Mouse (Mus musculus) stomach, embryonic 15.5 days (tissue): ENCODE results near the gene Gm7247. TPM values are rescaled to one million over a fixed set of nuclear protein-coding genes. Genes with fewer than 3 reads are reported as not detected.
"Not testable (repeated sequence)": the region's sequence is repeated elsewhere in the genome, so short reads cannot be mapped to it uniquely, and the experiment has no call there.

Source experiments
- ATAC-seq: fragments of 200-750 bp; cut with Nextera tagmentation; 2 replicates; pipeline ENCODE4 v1.8.0; 2017; ENCODE audit warnings: low read depth, moderate number of reproducible peaks, moderate TSS enrichment; ENCODE audit not compliant: insufficient read depth, low FRiP score
- H3K27ac ChIP-seq: fragments of 300-500 bp; sonication (generic); 2 replicates; pipeline ENCODE4 v1.5.1; 2015; ENCODE audit warnings: mild to moderate bottlenecking, inconsistent platforms
- H3K27me3 ChIP-seq: fragments of 300-500 bp; sonication (generic); replicated peaks from 2 replicates; pipeline ENCODE4 v1.6.1; 2015; ENCODE audit warnings: inconsistent platforms
- H3K36me3 ChIP-seq: fragments of 300-500 bp; sonication (generic); 2 replicates; pipeline ENCODE4 v1.6.1; 2015; ENCODE audit warnings: inconsistent platforms
- H3K4me1 ChIP-seq: fragments of 300-500 bp; sonication (generic); 2 replicates; pipeline ENCODE4 v1.6.1; 2015; ENCODE audit warnings: inconsistent platforms
- H3K4me2 ChIP-seq: fragments of 300-500 bp; sonication (generic); 2 replicates; pipeline ENCODE4 v1.6.1; 2015; ENCODE audit warnings: mild to moderate bottlenecking, inconsistent platforms
- H3K4me3 ChIP-seq: fragments of 300-500 bp; sonication (generic); replicated peaks from 2 replicates; pipeline ENCODE4 v1.5.1; 2015; ENCODE audit warnings: inconsistent platforms
- H3K9ac ChIP-seq: fragments of 300-500 bp; sonication (generic); 2 replicates; pipeline ENCODE4 v1.6.1; 2015; ENCODE audit warnings: inconsistent platforms
- H3K9me3 ChIP-seq: fragments of 300-500 bp; sonication (generic); 2 replicates; pipeline ENCODE4 v1.6.1; 2016; ENCODE audit warnings: inconsistent platforms
- WGBS: fragments of 180-500 bp; shearing (Covaris S2); methylation state at CpG from one replicate; pipeline ENCODE4 v1.1.7; 2015; 5-methylcytosine and 5-hydroxymethylcytosine counted together
- polyA plus RNA-seq: library from polyadenylated mRNA; unstranded; fragments of >200 nt; fragmentation: Nextera tagmentation; extraction: Ambion mirVana; gene quantifications from 2 replicates; pipeline ENCODE4 v1.2.1, GENCODE M21; 2015

Gene Gm7247
- polyA plus RNA-seq, 1 experiment from 2014 or later, result not detected

DNA sequence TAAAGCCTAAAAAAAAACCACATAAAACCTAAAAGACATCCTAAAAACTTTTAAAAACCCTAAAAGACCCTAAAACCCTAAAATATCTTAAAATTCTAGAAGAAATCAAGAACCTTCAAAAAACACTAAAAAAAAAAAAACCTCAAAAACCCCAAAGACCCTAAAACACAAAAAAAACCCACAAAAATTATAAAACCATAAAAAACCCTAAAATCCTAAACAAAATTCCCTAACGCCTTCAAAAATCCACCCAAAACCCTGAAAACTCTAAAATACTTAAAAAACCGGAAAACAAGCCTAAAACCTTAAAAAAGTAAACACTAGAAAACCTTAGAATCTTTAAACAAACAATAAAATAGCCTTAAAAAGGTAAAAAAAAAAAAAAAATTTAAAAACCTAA is 136.4 kb downstream of the Gm7247 start:
- WGBS, result 88% methylated on average over 2 of the region's 2 CpGs
- no peak for ATAC-seq
- Histone ChIP-seq H3K36me3 (no peaks in the 10 kb centered on the region), H3K4me1 (no peaks in the 10 kb centered on the region), H3K9ac (no peak overlapping the region), H3K9me3 (no peaks in the 10 kb centered on the region), H3K4me2 (no peak overlapping the region), H3K4me3 (no peak overlapping the region), H3K27ac (no peak overlapping the region), H3K27me3 (no peaks in the 10 kb centered on the region)

DNA sequence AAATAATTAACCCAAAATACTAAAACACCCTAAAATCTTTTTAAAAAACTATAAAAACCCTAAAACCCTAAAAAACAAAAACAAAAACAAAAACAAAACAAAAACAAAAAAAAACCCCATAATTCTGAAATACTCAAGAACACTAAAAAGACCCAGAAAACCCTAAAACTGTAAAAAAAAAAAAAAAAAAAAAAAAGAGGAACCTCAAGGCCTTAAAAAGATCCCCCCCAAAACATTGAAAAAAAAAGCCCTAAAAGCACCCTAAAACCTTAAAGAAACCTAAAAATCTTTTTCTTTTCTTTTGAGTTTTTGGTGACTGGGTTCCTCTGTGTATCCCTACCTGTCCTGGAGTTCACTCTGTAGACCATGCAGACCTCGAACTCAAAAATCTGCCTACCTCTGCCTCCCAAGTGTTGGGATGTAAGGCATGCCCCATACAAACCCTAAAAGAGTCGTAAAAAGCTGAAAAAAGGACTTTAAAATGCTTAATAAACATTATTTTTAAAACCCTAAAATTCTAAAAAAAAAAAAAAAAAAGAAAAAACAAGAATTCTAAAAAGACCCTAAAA is 138.2 kb downstream of the Gm7247 start:
- Histone ChIP-seq H3K27me3 (no peaks in the 10 kb centered on the region), H3K36me3 (no peaks in the 10 kb centered on the region), H3K4me2 (no peak overlapping the region), H3K4me1 (no peaks in the 10 kb centered on the region), H3K9ac (no peak overlapping the region), H3K27ac (no peak overlapping the region), H3K4me3 (no peak overlapping the region), H3K9me3 (no peaks in the 10 kb centered on the region)
- 81% methylated on average over 2 of the region's 2 CpGs for WGBS
- no peak for ATAC-seq

DNA sequence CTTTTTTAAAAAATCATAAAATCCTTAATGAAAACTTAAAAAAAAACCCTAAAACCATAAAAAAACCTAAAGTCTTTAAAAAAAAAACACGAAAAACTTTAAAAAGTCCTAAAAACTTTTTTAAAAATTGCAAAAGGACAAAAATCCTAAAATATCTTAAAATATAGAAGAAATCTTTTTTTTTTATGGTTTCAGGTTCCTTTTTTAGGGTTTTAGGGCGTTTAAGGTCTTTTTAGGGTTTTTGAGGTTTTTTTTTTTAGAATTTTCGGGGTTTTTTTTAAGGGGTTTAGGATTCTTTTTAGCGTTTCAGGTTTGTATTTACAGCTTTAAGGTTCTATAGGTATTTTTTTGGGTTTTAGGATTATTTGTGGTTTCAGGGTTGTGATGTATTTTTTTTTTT is 138.9 kb downstream of the Gm7247 start:
- no peaks in the 10 kb centered on the region for H3K36me3 ChIP-seq
- no peak overlapping the region for H3K4me3 ChIP-seq
- ATAC-seq, result no peak
- no peaks in the 10 kb centered on the region for H3K9me3 ChIP-seq
- no peak overlapping the region for H3K4me2 ChIP-seq
- H3K27me3 ChIP-seq, result no peaks in the 10 kb centered on the region
- no peak overlapping the region for H3K27ac ChIP-seq
- no peaks in the 10 kb centered on the region for H3K4me1 ChIP-seq
- WGBS, result 90% methylated on average over 4 of the region's 4 CpGs
- H3K9ac ChIP-seq, result no peak overlapping the region

DNA sequence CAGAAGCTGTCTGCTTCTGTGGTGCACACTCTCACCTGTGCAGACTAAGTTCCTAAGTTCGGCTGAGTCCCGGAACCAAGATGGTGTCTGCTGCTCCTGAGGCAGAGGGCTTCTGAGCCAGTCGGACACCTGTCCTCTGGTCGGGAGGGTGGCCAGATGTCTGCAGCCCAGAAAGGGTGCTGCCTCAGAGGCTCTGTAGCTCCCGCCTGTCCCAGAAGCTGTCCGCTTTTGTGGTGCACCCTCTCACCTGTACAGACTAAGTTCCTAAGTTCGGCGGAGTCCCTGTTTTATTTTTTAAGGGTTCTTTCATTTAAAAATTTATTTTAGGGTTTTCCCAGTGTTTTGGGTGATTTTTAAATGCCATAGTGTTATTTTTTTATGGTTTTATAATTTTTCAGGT is 145.9 kb downstream of the Gm7247 start:
- H3K27me3 ChIP-seq, result no peaks in the 10 kb centered on the region
- H3K9ac ChIP-seq, result no peak overlapping the region
- H3K4me1 ChIP-seq, result no peaks in the 10 kb centered on the region
- no peak overlapping the region for H3K4me3 ChIP-seq
- 95% methylated on average over 8 of the region's 8 CpGs for WGBS
- ATAC-seq, result no peak
- H3K9me3 ChIP-seq, result no peaks in the 10 kb centered on the region
- H3K36me3 ChIP-seq, result no peaks in the 10 kb centered on the region
- no peak overlapping the region for H3K4me2 ChIP-seq
- no peak overlapping the region for H3K27ac ChIP-seq

DNA sequence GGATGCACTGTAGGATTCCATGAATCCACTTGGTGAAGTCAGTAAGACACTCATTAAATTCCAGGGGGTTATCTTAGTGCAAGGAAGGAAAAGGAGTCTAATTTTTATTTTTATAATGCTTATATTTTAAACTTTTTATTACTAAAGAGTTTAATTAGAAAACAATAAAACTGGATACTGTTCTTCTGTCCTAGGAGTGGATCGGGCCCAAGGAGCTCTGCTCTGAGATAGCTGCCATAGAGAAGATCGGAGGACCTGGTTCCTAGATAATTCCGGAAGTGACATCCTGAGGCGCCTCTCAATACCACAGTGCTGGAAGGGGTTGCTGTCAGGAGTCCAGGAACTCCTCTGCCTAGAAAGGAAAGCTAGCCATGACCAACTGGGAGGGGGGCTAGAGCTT is 190.9 kb downstream of the Gm7247 start, which contains the start of gene Gm5622:
Gene Gm5622 (plus strand): TSS at position 301 of the 400 bp plus-strand sequence.
- no peak for ATAC-seq
- no peak within 1 kb of the TSS for H3K27ac ChIP-seq
- no peak within 1 kb of the TSS for H3K4me2 ChIP-seq
- no peaks in the 10 kb centered on the region for H3K27me3 ChIP-seq
- no peaks in the 10 kb centered on the region for H3K4me1 ChIP-seq
- H3K36me3 ChIP-seq, result no peaks in the 10 kb centered on the region
- no peak within 1 kb of the TSS for H3K9ac ChIP-seq
- no peaks in the 10 kb centered on the region for H3K9me3 ChIP-seq
- WGBS, result 91% methylated on average over 4 of the region's 4 CpGs
- H3K4me3 ChIP-seq, result no peak within 1 kb of the TSS

DNA sequence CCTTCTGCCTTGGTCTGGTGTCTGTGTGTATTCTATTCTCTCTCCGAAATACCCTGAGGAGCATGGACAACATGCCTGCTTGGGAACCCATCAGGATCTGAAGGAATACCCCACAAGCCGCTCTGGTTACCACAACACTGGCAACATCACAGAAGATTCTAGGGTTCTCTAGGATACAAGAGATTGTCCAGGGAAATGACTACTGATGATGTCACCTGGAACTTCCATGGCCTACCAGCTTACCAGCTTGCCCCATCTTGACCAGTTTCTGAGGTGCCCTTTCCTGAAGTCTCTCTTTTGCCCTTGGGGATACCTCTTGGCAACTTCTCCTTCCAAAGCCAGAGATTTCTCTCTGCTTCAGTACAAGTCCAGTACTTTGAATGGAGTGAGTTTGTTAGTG is 212.4 kb downstream of the Gm7247 start, which contains the start of gene Gm17175:
Gene Gm17175 (minus strand): TSS at position 101 of the 400 bp plus-strand sequence.
- not testable (repeated sequence) for H3K36me3 ChIP-seq, H3K4me2 ChIP-seq, H3K4me3 ChIP-seq, H3K27me3 ChIP-seq, H3K4me1 ChIP-seq, ATAC-seq, H3K9ac ChIP-seq, H3K27ac ChIP-seq, H3K9me3 ChIP-seq
- 94% methylated on average over 2 of the region's 2 CpGs for WGBS

DNA sequence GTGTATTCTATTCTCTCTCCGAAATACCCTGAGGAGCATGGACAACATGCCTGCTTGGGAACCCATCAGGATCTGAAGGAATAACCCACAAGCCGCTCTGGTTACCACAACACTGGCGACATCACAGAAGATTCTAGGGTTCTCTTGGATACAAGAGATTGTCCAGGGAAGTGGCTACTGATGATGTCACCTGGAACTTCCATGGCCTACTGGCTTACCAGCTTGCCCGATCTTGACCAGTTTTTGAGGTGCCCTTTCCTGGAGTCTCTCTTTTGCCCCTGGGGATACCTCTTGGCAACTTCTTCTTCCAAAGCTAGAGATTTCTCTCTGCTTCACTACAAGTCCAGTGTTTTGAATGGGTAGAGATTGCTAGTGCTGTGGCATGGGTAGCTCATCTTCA is 230.5 kb downstream of the Gm7247 start, which contains the start of gene Gm17174:
Gene Gm17174 (minus strand): TSS at position 101 of the 400 bp plus-strand sequence.
- not testable (repeated sequence) for H3K4me1 ChIP-seq, H3K36me3 ChIP-seq, H3K4me3 ChIP-seq, H3K27me3 ChIP-seq, H3K27ac ChIP-seq, H3K9me3 ChIP-seq, ATAC-seq, H3K4me2 ChIP-seq, H3K9ac ChIP-seq
- 88% methylated on average over 4 of the region's 4 CpGs for whole genome bisulfite sequencing

DNA sequence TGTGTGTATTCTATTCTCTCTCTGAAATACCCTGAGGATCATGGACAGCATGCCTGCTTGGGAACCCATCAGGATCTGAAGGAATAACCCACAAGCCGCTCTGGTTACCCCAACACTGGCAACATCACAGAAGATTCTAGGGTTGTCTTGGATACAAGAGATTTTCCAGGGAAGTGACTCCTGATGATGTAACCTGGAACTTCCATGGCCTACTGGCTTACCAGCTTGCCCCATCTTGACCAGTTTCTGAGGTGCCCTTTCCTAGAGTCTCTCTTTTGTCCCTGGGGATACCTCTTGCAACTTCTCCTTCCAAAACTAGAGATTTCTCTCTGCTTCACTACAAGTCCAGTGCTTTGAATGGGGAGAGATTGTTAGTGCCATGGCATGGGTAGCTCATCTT is 249.7 kb downstream of the Gm7247 start, which contains the start of gene Gm17078:
Gene Gm17078 (minus strand): TSS at position 101 of the 400 bp plus-strand sequence.
- H3K9ac ChIP-seq, result no peak within 1 kb of the TSS
- no peak within 1 kb of the TSS for H3K27ac ChIP-seq
- H3K4me1 ChIP-seq, result no peaks in the 10 kb centered on the region
- ATAC-seq, result no peak
- no peaks in the 10 kb centered on the region for H3K27me3 ChIP-seq
- no peaks in the 10 kb centered on the region for H3K36me3 ChIP-seq
- WGBS, result 87% methylated on average over 1 of the region's 1 CpGs
- H3K9me3 ChIP-seq, result no peaks in the 10 kb centered on the region
- no peak within 1 kb of the TSS for H3K4me2 ChIP-seq
- no peak within 1 kb of the TSS for H3K4me3 ChIP-seq

Other genes with a start within 250 kb of the Gm7247 start
- not detected in 2 replicates for gene Eddm3b, start 247.3 kb upstream of the Gm7247 start, polyA plus RNA-seq
- 2.8 and 3.1 TPM in 2 replicates for gene Rnase6, start 237.8 kb upstream of the Gm7247 start, polyA plus RNA-seq
- 57.6 and 62.8 TPM in 2 replicates for gene Rnase1, start 215.0 kb upstream of the Gm7247 start, polyA plus RNA-seq
- gene Rnase2b, start 199.5 kb upstream of the Gm7247 start, polyA plus RNA-seq, result not detected in 2 replicates
- gene Ang2, start 162.6 kb upstream of the Gm7247 start, polyA plus RNA-seq, result not detected in 2 replicates
- not detected in 2 replicates for gene Ear14, start 158.4 kb upstream of the Gm7247 start, polyA plus RNA-seq
- gene Rnase2a, start 105.6 kb upstream of the Gm7247 start, polyA plus RNA-seq, result not detected in 2 replicates
- not detected in 2 replicates for gene Vmn2r88, start 49.1 kb downstream of the Gm7247 start, polyA plus RNA-seq
- gene Vmn2r89, start 90.1 kb downstream of the Gm7247 start, polyA plus RNA-seq, result not detected in 2 replicates
- gene Gm5622, start 191.0 kb downstream of the Gm7247 start, polyA plus RNA-seq, result not detected in 2 replicates
- gene Gm17175, start 212.3 kb downstream of the Gm7247 start, polyA plus RNA-seq, result not detected in 2 replicates
- gene Gm17174, start 230.4 kb downstream of the Gm7247 start, polyA plus RNA-seq, result not detected in 2 replicates
- gene Gm17078, start 249.6 kb downstream of the Gm7247 start, polyA plus RNA-seq, result not detected in 2 replicates